Mouse (Mus musculus) lung, adult 2 months (tissue): ENCODE results near the gene Cpne9. TPM values are rescaled to one million over a fixed set of nuclear protein-coding genes. Genes with fewer than 3 reads are reported as not detected.

ENCODE experiments used
- DNase-seq: peaks from one replicate; pipeline ENCODE4 v3.0.0; 2022
- H3K4me1 ChIP-seq: fragments of 200-500 bp; 2 replicates; pipeline ENCODE4 v1.6.1; 2011; ENCODE audit warnings: low read length; ENCODE audit not compliant: control insufficient read depth, insufficient read depth
- H3K4me3 ChIP-seq: fragments of 200-500 bp; replicated peaks from 2 replicates; pipeline ENCODE3; 2011; ENCODE audit warnings: low read depth, mild to moderate bottlenecking, control low read depth, low read length; ENCODE audit errors: extremely low read depth
- CTCF ChIP-seq: fragments of 200-500 bp; IDR thresholded peaks from 2 replicates; pipeline ENCODE4 v1.5.1; 2011; ENCODE audit warnings: mild to moderate bottlenecking, low read length, control low read depth; ENCODE audit not compliant: insufficient read depth
- POLR2A ChIP-seq: fragments of 200-500 bp; IDR thresholded peaks from 2 replicates; pipeline ENCODE4 v1.6.1; 2011; ENCODE audit warnings: low read depth, mild to moderate bottlenecking, control low read depth, low read length, borderline replicate concordance; ENCODE audit errors: extremely low read depth
- WGBS: fragments of 180-500 bp; shearing (Covaris S2); methylation state at CpG from one replicate; pipeline ENCODE4 v1.1.7; 2018; 5-methylcytosine and 5-hydroxymethylcytosine counted together
- polyA plus RNA-seq: library from polyadenylated mRNA; depleted of rRNA; stranded (reverse); fragments of >200 nt; gene quantifications from 2 replicates; pipeline ENCODE4 v1.2.3, GENCODE M21; 2012; rRNA removed

Gene Cpne9
- polyA plus RNA-seq, 1 experiment = 0.06 TPM

DNA sequence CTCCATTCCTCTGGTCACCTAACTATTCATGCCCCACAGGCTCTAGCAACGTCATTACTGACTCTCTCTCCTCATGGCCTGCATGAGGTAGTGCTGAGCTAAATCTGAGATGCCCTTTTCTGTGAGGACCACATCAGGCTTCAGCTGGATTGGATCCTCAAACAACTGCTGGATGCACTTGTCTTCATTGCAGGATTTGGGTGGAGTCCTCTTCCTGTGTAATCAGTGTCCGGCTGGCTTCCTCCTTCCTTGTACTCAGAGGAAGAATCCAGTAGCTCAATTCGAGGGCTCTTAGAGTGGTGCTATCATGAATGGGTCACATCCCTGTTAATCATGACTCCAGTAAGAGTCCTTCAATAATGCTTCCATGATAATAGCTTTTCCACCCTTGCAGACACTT, 71.6 kb downstream of the Cpne9 start:
- TF ChIP-seq POLR2A = no peak
- TF ChIP-seq CTCF = no peak
- WGBS = 40% methylated on average over 3 of the region's 3 CpGs

More for the DNA sequence above, 71.6 kb downstream of the Cpne9 start:
- no peak for DNase-seq
- Histone ChIP-seq H3K4me3 (no peak overlapping the region), H3K4me1 (0 out of 2 replicates have a peak, but pooled peaks cover 2% of the 10 kb centered on the region)

Other genes starting within 250 kb of the Cpne9 start
- 3.5 and 5.8 TPM in 2 replicates for gene Thumpd3, start 236.1 kb upstream of the Cpne9 start, polyA plus RNA-seq
- gene Setd5, start 204.9 kb upstream of the Cpne9 start, polyA plus RNA-seq = 28.7 and 30.6 TPM in 2 replicates
- gene Lhfpl4, start 86.9 kb upstream of the Cpne9 start, polyA plus RNA-seq = 0.92 and 0.93 TPM in 2 replicates
- 43.5 and 45.5 TPM in 2 replicates for gene Mtmr14, start 44.5 kb upstream of the Cpne9 start, polyA plus RNA-seq
- gene Brpf1, start 24.8 kb downstream of the Cpne9 start, polyA plus RNA-seq = 20.2 and 21.3 TPM in 2 replicates
- gene Ogg1, start 44.7 kb downstream of the Cpne9 start, polyA plus RNA-seq = 18.9 and 23.9 TPM in 2 replicates
- 69.2 and 84.4 TPM in 2 replicates for gene Camk1, start 61.7 kb downstream of the Cpne9 start, polyA plus RNA-seq
- gene Tada3, start 95.6 kb downstream of the Cpne9 start, polyA plus RNA-seq = 25.7 and 26.9 TPM in 2 replicates
- gene Arpc4, start 95.8 kb downstream of the Cpne9 start, polyA plus RNA-seq = 62.3 and 67.0 TPM in 2 replicates
- 23.1 and 25.5 TPM in 2 replicates for gene Ttll3, start 107.0 kb downstream of the Cpne9 start, polyA plus RNA-seq
- 43.1 and 44.9 TPM in 2 replicates for gene Rpusd3, start 137.0 kb downstream of the Cpne9 start, polyA plus RNA-seq
- 56.9 and 133 TPM in 2 replicates for gene Cidec, start 153.5 kb downstream of the Cpne9 start, polyA plus RNA-seq
- 39.0 and 48.0 TPM in 2 replicates for gene Jagn1, start 160.3 kb downstream of the Cpne9 start, polyA plus RNA-seq
- 57.2 and 62.4 TPM in 2 replicates for gene Il17re, start 176.2 kb downstream of the Cpne9 start, polyA plus RNA-seq
- gene Il17rc, start 189.1 kb downstream of the Cpne9 start, polyA plus RNA-seq = 75.5 and 100.0 TPM in 2 replicates
- gene Creld1, start 201.0 kb downstream of the Cpne9 start, polyA plus RNA-seq = 22.9 and 30.4 TPM in 2 replicates
- 0.24 and 0.27 TPM in 2 replicates for gene Prrt3, start 219.6 kb downstream of the Cpne9 start, polyA plus RNA-seq
- gene Emc3, start 249.3 kb downstream of the Cpne9 start, polyA plus RNA-seq = 42.0 and 51.5 TPM in 2 replicates
- 0.75 and 1.2 TPM in 2 replicates for gene Fancd2, start 249.4 kb downstream of the Cpne9 start, polyA plus RNA-seq